Mouse (Mus musculus) hindbrain, embryonic 15.5 days (tissue): ENCODE data around the gene Otof. TPM values are rescaled to one million over a fixed set of nuclear protein-coding genes. Genes with fewer than 3 reads are reported as not detected.

Experiments
- ATAC-seq: fragments of 200-750 bp; cut with Nextera tagmentation; 2 replicates; pipeline ENCODE4 v1.8.0; 2017; ENCODE audit warnings: low read depth, moderate number of reproducible peaks, moderate TSS enrichment; ENCODE audit not compliant: low FRiP score
- H3K27ac ChIP-seq: fragments of 300-500 bp; sonication (generic); replicated peaks from 2 replicates; pipeline ENCODE4 v1.5.1; 2015; ENCODE audit warnings: mild to moderate bottlenecking, inconsistent platforms
- H3K27me3 ChIP-seq: fragments of 300-500 bp; sonication (generic); 2 replicates; pipeline ENCODE4 v1.6.1; 2015; ENCODE audit warnings: control low read depth, inconsistent platforms
- H3K36me3 ChIP-seq: fragments of 300-500 bp; sonication (generic); 2 replicates; pipeline ENCODE4 v1.6.1; 2015; ENCODE audit warnings: control low read depth, inconsistent platforms
- H3K4me1 ChIP-seq: fragments of 300-500 bp; sonication (generic); replicated peaks from 2 replicates; pipeline ENCODE4 v1.6.1; 2015; ENCODE audit warnings: control low read depth, inconsistent platforms
- H3K4me2 ChIP-seq: fragments of 300-500 bp; sonication (generic); 2 replicates; pipeline ENCODE4 v1.6.1; 2015; ENCODE audit warnings: moderate library complexity, mild to moderate bottlenecking, inconsistent platforms
- H3K4me3 ChIP-seq: fragments of 300-500 bp; sonication (generic); 2 replicates; pipeline ENCODE4 v1.5.1; 2015; ENCODE audit warnings: mild to moderate bottlenecking, inconsistent platforms
- H3K9ac ChIP-seq: fragments of 300-500 bp; sonication (generic); 2 replicates; pipeline ENCODE4 v1.6.1; 2015; ENCODE audit warnings: inconsistent platforms
- H3K9me3 ChIP-seq: fragments of 300-500 bp; sonication (generic); 2 replicates; pipeline ENCODE4 v1.6.1; 2016; ENCODE audit warnings: control low read depth, inconsistent platforms
- WGBS: fragments of 180-500 bp; shearing (Covaris S2); methylation state at CpG from one replicate; pipeline ENCODE4 v1.1.7; 2015; 5-methylcytosine and 5-hydroxymethylcytosine counted together
- polyA plus RNA-seq: library from polyadenylated mRNA; unstranded; fragments of >200 nt; fragmentation: Nextera tagmentation; extraction: Ambion mirVana; gene quantifications from 2 replicates; pipeline ENCODE4 v1.2.1, GENCODE M21; 2015

Otof gene
- polyA plus RNA-seq, 1 experiment from 2014 or later = 7.9 TPM

GRCm38 (mm10) chr5:30367405-30367804 lies 94.3 kb downstream of the Otof start:
- H3K9ac ChIP-seq = no peak overlapping the region
- 80% methylated on average over 8 of the region's 8 CpGs for WGBS
- no peak for ATAC-seq

GRCm38 (mm10) chr5:30358436-30359099 lies 103.2 kb downstream of the Otof start:
- ATAC-seq = no peak
- no peak overlapping the region for H3K4me3 ChIP-seq
- H3K36me3 ChIP-seq = no peaks in the 10 kb centered on the region
- H3K27ac ChIP-seq = no peak overlapping the region
- no peak overlapping the region for H3K4me2 ChIP-seq
- no peak overlapping the region for H3K9ac ChIP-seq
- H3K9me3 ChIP-seq = no peaks in the 10 kb centered on the region
- no peaks in the 10 kb centered on the region for H3K27me3 ChIP-seq
- no peaks in the 10 kb centered on the region for H3K4me1 ChIP-seq
- WGBS = 88% methylated on average over 10 of the region's 10 CpGs

More at GRCm38 (mm10) chr5:30367405-30367804, 94.3 kb downstream of the Otof start:
- no peak overlapping the region for H3K27ac ChIP-seq
- H3K4me3 ChIP-seq = no peak overlapping the region
- H3K9me3 ChIP-seq = no peaks in the 10 kb centered on the region
- no peaks in the 10 kb centered on the region for H3K27me3 ChIP-seq
- H3K36me3 ChIP-seq = no peaks in the 10 kb centered on the region
- no peaks in the 10 kb centered on the region for H3K4me1 ChIP-seq
- H3K4me2 ChIP-seq = no peak overlapping the region

- Histone ChIP-seq H3K4me2 (no peak overlapping the region), H3K27me3 (no peaks in the 10 kb centered on the region), H3K4me1 (no peaks in the 10 kb centered on the region), H3K4me3 (no peak overlapping the region), H3K9ac (no peak overlapping the region), H3K27ac (no peak overlapping the region), H3K9me3 (no peaks in the 10 kb centered on the region), H3K36me3 (no peaks in the 10 kb centered on the region)
- ATAC-seq = no peak
- 88% methylated on average over 7 of the region's 7 CpGs for WGBS
Observed at GRCm38 (mm10) chr5:30356647-30357046, 105.1 kb downstream of the Otof start.

- Histone ChIP-seq H3K4me2 (no peak overlapping the region), H3K9ac (no peak overlapping the region), H3K4me1 (no peaks in the 10 kb centered on the region), H3K36me3 (no peaks in the 10 kb centered on the region), H3K27me3 (no peaks in the 10 kb centered on the region), H3K27ac (no peak overlapping the region), H3K9me3 (no peaks in the 10 kb centered on the region), H3K4me3 (no peak overlapping the region)
- 89% methylated on average over 14 of the region's 14 CpGs for WGBS
- no peak for ATAC-seq
Observed at GRCm38 (mm10) chr5:30355559-30356159, 106.1 kb downstream of the Otof start.

- Histone ChIP-seq H3K36me3 (no peaks in the 10 kb centered on the region), H3K4me2 (no peak overlapping the region)
- 86% methylated on average over 7 of the region's 7 CpGs for WGBS
Observed at GRCm38 (mm10) chr5:30355114-30355513, 106.6 kb downstream of the Otof start.

GRCm38 (mm10) chr5:30353605-30354004 lies 108.1 kb downstream of the Otof start:
- no peaks in the 10 kb centered on the region for H3K9me3 ChIP-seq
- H3K27ac ChIP-seq = no peak overlapping the region
- no peaks in the 10 kb centered on the region for H3K4me1 ChIP-seq
- no peaks in the 10 kb centered on the region for H3K36me3 ChIP-seq
- ATAC-seq = no peak
- WGBS = 63% methylated on average over 3 of the region's 3 CpGs
- no peak overlapping the region for H3K4me3 ChIP-seq
- no peak overlapping the region for H3K4me2 ChIP-seq
- H3K9ac ChIP-seq = no peak overlapping the region
- no peaks in the 10 kb centered on the region for H3K27me3 ChIP-seq

More at GRCm38 (mm10) chr5:30355114-30355513, 106.6 kb downstream of the Otof start:
- Histone ChIP-seq H3K4me1 (no peaks in the 10 kb centered on the region), H3K9ac (no peak overlapping the region), H3K9me3 (no peaks in the 10 kb centered on the region), H3K27me3 (no peaks in the 10 kb centered on the region), H3K4me3 (no peak overlapping the region), H3K27ac (no peak overlapping the region)
- ATAC-seq = no peak

- H3K4me1 ChIP-seq = peaks cover 8% of the 10 kb centered on the region
- ATAC-seq = no peak
- 78% methylated on average over 5 of the region's 5 CpGs for WGBS
Observed at GRCm38 (mm10) chr5:30343886-30344285, 117.8 kb downstream of the Otof start.

GRCm38 (mm10) chr5:30343107-30343506 lies 118.6 kb downstream of the Otof start:
- no peak overlapping the region for H3K27ac ChIP-seq
- peaks cover 4% of the 10 kb centered on the region; the same call in 1 of the 2 replicates for H3K27me3 ChIP-seq
- H3K36me3 ChIP-seq = no peaks in the 10 kb centered on the region
- no peaks in the 10 kb centered on the region for H3K9me3 ChIP-seq
- WGBS = 4% methylated on average over 9 of the region's 9 CpGs
- peaks cover 8% of the 10 kb centered on the region for H3K4me1 ChIP-seq
- no peak overlapping the region for H3K9ac ChIP-seq
- peak overlapping the region; percentile 52 for H3K4me2 ChIP-seq
- ATAC-seq = peak; percentile 83; the same call in 1 of the 2 replicates
- peak overlapping the region; percentile 24 for H3K4me3 ChIP-seq

More at GRCm38 (mm10) chr5:30343886-30344285, 117.8 kb downstream of the Otof start:
- no peak overlapping the region for H3K27ac ChIP-seq
- H3K9me3 ChIP-seq = no peaks in the 10 kb centered on the region
- no peaks in the 10 kb centered on the region for H3K36me3 ChIP-seq
- no peak overlapping the region for H3K4me2 ChIP-seq
- no peak overlapping the region for H3K4me3 ChIP-seq
- no peak overlapping the region for H3K9ac ChIP-seq
- peaks cover 4% of the 10 kb centered on the region; the same call in 1 of the 2 replicates for H3K27me3 ChIP-seq

- 0 out of 2 replicates have a peak overlapping the region, but pooled peaks have one; percentile 2 for H3K9ac ChIP-seq
Observed at GRCm38 (mm10) chr5:30342601-30343015, 119.1 kb downstream of the Otof start.

GRCm38 (mm10) chr5:30341601-30342365 lies 119.9 kb downstream of the Otof start:
- no peaks in the 10 kb centered on the region for H3K9me3 ChIP-seq
- H3K4me1 ChIP-seq = peaks cover 8% of the 10 kb centered on the region
- no peak overlapping the region for H3K27ac ChIP-seq
- no peaks in the 10 kb centered on the region for H3K36me3 ChIP-seq
- H3K4me2 ChIP-seq = no peak overlapping the region
- WGBS = 80% methylated on average over 11 of the region's 11 CpGs
- no peak for ATAC-seq
- no peak overlapping the region for H3K4me3 ChIP-seq
- no peak overlapping the region for H3K9ac ChIP-seq
- peaks cover 4% of the 10 kb centered on the region; the same call in 1 of the 2 replicates for H3K27me3 ChIP-seq

More at GRCm38 (mm10) chr5:30342601-30343015, 119.1 kb downstream of the Otof start:
- Histone ChIP-seq H3K4me3 (peak overlapping the region; percentile 24), H3K27ac (no peak overlapping the region), H3K4me2 (peak overlapping the region; percentile 52), H3K4me1 (peaks cover 8% of the 10 kb centered on the region), H3K36me3 (no peaks in the 10 kb centered on the region), H3K27me3 (peaks cover 4% of the 10 kb centered on the region; the same call in 1 of the 2 replicates), H3K9me3 (no peaks in the 10 kb centered on the region)
- 0 out of 2 replicates have a peak, but pooled peaks have one; percentile 19 for ATAC-seq
- 10% methylated on average over 17 of the region's 17 CpGs for WGBS

- H3K36me3 ChIP-seq = no peaks in the 10 kb centered on the region
- H3K4me2 ChIP-seq = no peak overlapping the region
- H3K9ac ChIP-seq = no peak overlapping the region
- peaks cover 8% of the 10 kb centered on the region for H3K4me1 ChIP-seq
- ATAC-seq = no peak
- H3K4me3 ChIP-seq = no peak overlapping the region
- WGBS = 69% methylated on average over 5 of the region's 5 CpGs
- no peak overlapping the region for H3K27ac ChIP-seq
- H3K27me3 ChIP-seq = peaks cover 4% of the 10 kb centered on the region; the same call in 1 of the 2 replicates
- no peaks in the 10 kb centered on the region for H3K9me3 ChIP-seq
Observed at GRCm38 (mm10) chr5:30340815-30341214, 120.9 kb downstream of the Otof start.
